Mouse (Mus musculus) cerebellum, adult 2 months (tissue): ENCODE measurements around the gene Catsperg1.

Source experiments
- CTCF ChIP-seq: fragments of 200-500 bp; IDR thresholded peaks from 2 replicates; pipeline ENCODE4 v1.5.1; 2011; ENCODE audit warnings: low read depth, mild to moderate bottlenecking, control low read depth, low read length, moderate library complexity, borderline replicate concordance; ENCODE audit not compliant: insufficient read depth
- POLR2A ChIP-seq: fragments of 200-500 bp; IDR thresholded peaks from 2 replicates; pipeline ENCODE4 v1.6.1; 2011; ENCODE audit warnings: low read length, control low read depth, borderline replicate concordance; ENCODE audit not compliant: insufficient read depth

DNA sequence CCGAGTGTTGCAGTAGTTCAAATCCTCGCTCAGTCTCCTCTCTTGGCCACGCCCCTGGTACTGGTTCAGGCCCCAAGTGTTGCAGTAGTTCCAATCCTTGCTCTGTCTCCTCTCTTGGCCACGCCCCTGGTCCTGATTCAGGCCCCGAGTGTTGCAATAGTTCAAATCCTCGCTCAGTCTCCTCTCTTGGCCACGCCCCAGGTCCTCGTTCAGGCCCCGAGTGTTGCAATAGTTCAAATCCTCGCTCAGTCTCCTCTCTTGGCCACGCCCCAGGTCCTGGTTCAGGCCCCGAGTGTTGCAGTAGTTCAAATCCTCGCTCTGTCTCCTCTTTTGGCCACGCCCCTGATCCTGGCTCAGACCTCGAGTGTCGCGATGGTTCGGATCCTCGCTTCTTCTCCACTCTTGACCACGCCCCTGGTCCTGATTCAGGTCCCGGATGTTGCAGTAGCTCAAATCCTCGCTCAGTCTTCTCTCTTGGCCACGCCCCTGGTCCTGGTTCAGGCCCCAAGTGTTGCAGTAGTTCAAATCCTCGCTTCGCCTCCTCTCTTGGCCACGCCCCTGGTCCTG lies 1.6 kb downstream of the Catsperg1 start:
- TF ChIP-seq CTCF, result no peak
- no peak for TF ChIP-seq POLR2A
